Mouse (Mus musculus): ENCODE data around the gene Sec16b.

Sec16b gene

GRCm38 (mm10) chr1:157514298-157514697 is 7.8 kb downstream of the Sec16b start:
- DNase-seq: no peak

- DNase-seq: no peak
Observed at GRCm38 (mm10) chr1:157516838-157517808, 10.6 kb downstream of the Sec16b start.

- DNase-seq: peak; percentile 84 to 91
Observed at GRCm38 (mm10) chr1:157518111-157518523, 11.6 kb downstream of the Sec16b start.

- no peak for DNase-seq
Observed at GRCm38 (mm10) chr1:157519396-157519795, 12.9 kb downstream of the Sec16b start.

- no peak for DNase-seq
Observed at GRCm38 (mm10) chr1:157522322-157522721, 15.8 kb downstream of the Sec16b start.

GRCm38 (mm10) chr1:157524775-157525174 is 18.2 kb downstream of the Sec16b start:
- DNase-seq: no peak

GRCm38 (mm10) chr1:157525692-157526354 is 19.3 kb downstream of the Sec16b start:
- no peak for DNase-seq

- DNase-seq: no peak
Observed at GRCm38 (mm10) chr1:157526625-157527024, 20.1 kb downstream of the Sec16b start.

GRCm38 (mm10) chr1:157532826-157533460 is 26.4 kb downstream of the Sec16b start:
- DNase-seq: peak; percentile 85 to 86

- DNase-seq: no peak
Observed at GRCm38 (mm10) chr1:157535571-157535970, 29.0 kb downstream of the Sec16b start.

GRCm38 (mm10) chr1:157536471-157536870 is 29.9 kb downstream of the Sec16b start:
- DNase-seq: peak; percentile 36 to 66

GRCm38 (mm10) chr1:157537636-157538035 is 31.1 kb downstream of the Sec16b start:
- DNase-seq: no peak

- no peak for DNase-seq
Observed at GRCm38 (mm10) chr1:157545056-157545455, 38.5 kb downstream of the Sec16b start.

GRCm38 (mm10) chr1:157547658-157548057 is 41.1 kb downstream of the Sec16b start:
- no peak for DNase-seq

GRCm38 (mm10) chr1:157549721-157550120 is 43.2 kb downstream of the Sec16b start:
- no peak for DNase-seq

GRCm38 (mm10) chr1:157552749-157553451 is 46.4 kb downstream of the Sec16b start:
- DNase-seq: peak; percentile 78 to 81

- peak; percentile 86 for DNase-seq
Observed at GRCm38 (mm10) chr1:157554163-157554562, 47.6 kb downstream of the Sec16b start.

GRCm38 (mm10) chr1:157554686-157555530 is 48.4 kb downstream of the Sec16b start:
- no peak for DNase-seq

GRCm38 (mm10) chr1:157555738-157556137 is 49.2 kb downstream of the Sec16b start:
- no peak for DNase-seq

GRCm38 (mm10) chr1:157556439-157556838 is 49.9 kb downstream of the Sec16b start:
- no peak for DNase-seq

- no peak for DNase-seq
Observed at GRCm38 (mm10) chr1:157558145-157558544, 51.6 kb downstream of the Sec16b start.

GRCm38 (mm10) chr1:157559986-157560385 is 53.5 kb downstream of the Sec16b start:
- DNase-seq: peak; percentile 46 to 51

Measured in cerebellum, postnatal 36 days (tissue).